Mouse (Mus musculus) megakaryocyte-erythroid progenitor cell, adult 5-6 weeks (primary cell): Measurements from ENCODE around the gene Frem1. TPM values are rescaled to one million over a fixed set of nuclear protein-coding genes. Genes with fewer than 3 reads are reported as not detected.

Experiments used
- ATAC-seq: replicated peaks from 2 replicates; pipeline ENCODE4 v1.8.0; 2016; ENCODE audit warnings: mild to moderate bottlenecking, inconsistent platforms; ENCODE audit not compliant: severe bottlenecking, poor library complexity, low FRiP score, low TSS enrichment
- total RNA-seq, 2 experiments: library from RNA; stranded (forward) in 1 of 2; stranded (reverse) in 1 of 2; fragments of 200-1000, 215-1000 nt in 1 of 2; fragments of >200 nt in 1 of 2; fragmentation: Nextera tagmentation in 1 of 2; gene quantifications; 2 replicates each; pipeline ENCODE4 v1.2.3; 2014 to 2017

The Frem1 gene
- total RNA-seq, 2 experiments from 2014 or later, result not detected

- ATAC-seq, result no peak
Observed at GRCm38 (mm10) chr4:82853809-82854208, 198.3 kb downstream of the Frem1 start.

GRCm38 (mm10) chr4:82848552-82849234 is 203.4 kb downstream of the Frem1 start:
- ATAC-seq, result peak; percentile 98

Other genes with a start within 250 kb of the Frem1 start
- gene Zdhhc21, start 192.4 kb downstream of the Frem1 start, total RNA-seq (2014; fragmentation: Nextera tagmentation), result 17.8 and 22.6 TPM in 2 replicates
- 11.4 and 21.0 TPM in 2 replicates for gene Zdhhc21, start 192.4 kb downstream of the Frem1 start, total RNA-seq (2017)
- gene Cer1, start 167.2 kb downstream of the Frem1 start, total RNA-seq (2014; fragmentation: Nextera tagmentation), result not detected in 2 replicates
- gene Cer1, start 167.2 kb downstream of the Frem1 start, total RNA-seq (2017), result not detected in 2 replicates